Mouse (Mus musculus) heart, postnatal 36 days (tissue): ENCODE data around the gene Zmym4. TPM values are rescaled to one million over a fixed set of nuclear protein-coding genes. Genes with fewer than 3 reads are reported as not detected.
"Not testable (repeated sequence)": the region's sequence is repeated elsewhere in the genome, so short reads cannot be mapped to it uniquely, and the experiment has no call there.

Source experiments
- DNase-seq, 2 experiments: peaks; one replicate each; pipeline ENCODE4 v3.0.0; 2021 to 2022
- intact Hi-C: fragments of 180-260 bp; cut with DNase I; formaldehyde crosslinking; loops from one replicate; pipeline ENCODE4 v1.15.1; 2025
- total RNA-seq, 2 experiments: library from RNA; stranded (reverse); gene quantifications; 2 replicates each; pipeline ENCODE4 v1.2.3; 2021

Gene Zmym4
- total RNA-seq, 2 experiments from 2014 or later: 19.8 to 20.8 TPM

- intact Hi-C loops, DNase-seq: not testable (repeated sequence)
Observed at GRCm38 (mm10) chr4:126950801-126951200, 17.1 kb downstream of the Zmym4 start.

- intact Hi-C loops: no loop called here
- no peak for DNase-seq
Observed at GRCm38 (mm10) chr4:126943421-126943820, 24.5 kb downstream of the Zmym4 start.

- DNase-seq: no peak
Observed at GRCm38 (mm10) chr4:126942846-126943245, 25.1 kb downstream of the Zmym4 start.

GRCm38 (mm10) chr4:126927701-126928100, 40.2 kb downstream of the Zmym4 start:
- DNase-seq: no peak
- intact Hi-C loops: no loop called here

More at GRCm38 (mm10) chr4:126942846-126943245, 25.1 kb downstream of the Zmym4 start:
- intact Hi-C loops: no loop called here

GRCm38 (mm10) chr4:126889879-126890278, 78.1 kb downstream of the Zmym4 start:
- no peak for DNase-seq
- intact Hi-C loops: no loop called here

- DNase-seq: no peak
- intact Hi-C loops: no loop called here
Observed at GRCm38 (mm10) chr4:126885953-126886352, 82.0 kb downstream of the Zmym4 start.

GRCm38 (mm10) chr4:126883602-126884001, 84.3 kb downstream of the Zmym4 start:
- DNase-seq: no peak
- intact Hi-C loops: no loop called here

GRCm38 (mm10) chr4:126879560-126880275, 88.2 kb downstream of the Zmym4 start:
- DNase-seq: no peak

GRCm38 (mm10) chr4:126872717-126873116, 95.2 kb downstream of the Zmym4 start:
- DNase-seq: no peak
- intact Hi-C loops: no loop called here

More at GRCm38 (mm10) chr4:126879560-126880275, 88.2 kb downstream of the Zmym4 start:
- intact Hi-C loops: no loop called here

- intact Hi-C loops: no loop called here
- DNase-seq: no peak
Observed at GRCm38 (mm10) chr4:126868699-126869098, 99.2 kb downstream of the Zmym4 start.

GRCm38 (mm10) chr4:126861514-126862266, 106.2 kb downstream of the Zmym4 start:
- intact Hi-C loops: no loop called here
- DNase-seq: no peak

GRCm38 (mm10) chr4:126860268-126860986, 107.5 kb downstream of the Zmym4 start:
- intact Hi-C loops: no loop called here
- no peak for DNase-seq

- intact Hi-C loops: no loop called here
- DNase-seq: no peak
Observed at GRCm38 (mm10) chr4:126852971-126853370, 115.0 kb downstream of the Zmym4 start.

GRCm38 (mm10) chr4:126850778-126851080, 117.2 kb downstream of the Zmym4 start:
- no peak for DNase-seq
- intact Hi-C loops: no loop called here

- intact Hi-C loops: no loop called here
- no peak for DNase-seq
Observed at GRCm38 (mm10) chr4:126850019-126850777, 117.7 kb downstream of the Zmym4 start.

GRCm38 (mm10) chr4:126846971-126847370, 121.0 kb downstream of the Zmym4 start:
- no peak for DNase-seq
- intact Hi-C loops: no loop called here

- no peak for DNase-seq
- intact Hi-C loops: no loop called here
Observed at GRCm38 (mm10) chr4:126845664-126846063, 122.3 kb downstream of the Zmym4 start.

- no peak for DNase-seq
Observed at GRCm38 (mm10) chr4:126842911-126843310, 125.0 kb downstream of the Zmym4 start.

GRCm38 (mm10) chr4:126840996-126841560, 126.9 kb downstream of the Zmym4 start:
- intact Hi-C loops: loop anchor here (1.0 to 2.0 kb wide), 2 partner anchors 96 to 241 kb away; no protein-coding TSS in a partner anchor
- DNase-seq: no peak

More at GRCm38 (mm10) chr4:126842911-126843310, 125.0 kb downstream of the Zmym4 start:
- intact Hi-C loops: no loop called here

- intact Hi-C loops: loop anchor here (1.0 to 2.0 kb wide), 3 partner anchors 95 to 285 kb away; no protein-coding TSS in a partner anchor
- peak; percentile 82 to 91 for DNase-seq
Observed at GRCm38 (mm10) chr4:126839873-126840272, 128.1 kb downstream of the Zmym4 start.
